Mouse (Mus musculus) T-cell, adult 2 months (primary cell): ENCODE results near the gene Gm3417.
"Not testable (repeated sequence)": the region's sequence is repeated elsewhere in the genome, so short reads cannot be mapped to it uniquely, and the experiment has no call there.

Experiments used
- DNase-seq: peaks from one replicate; pipeline ENCODE4 v3.0.0; 2022; ENCODE audit warnings: low spot score

Gm3417 gene

GRCm38 (mm10) chr17:14978362-14979038 lies at the start of gene Gm3417, which contains the start of gene 9030025P20Rik:
Gm3417 (minus strand) TSS chr17:14978790.
9030025P20Rik (plus strand) TSS chr17:14978468.
- DNase-seq, result not testable (repeated sequence)

DNA sequence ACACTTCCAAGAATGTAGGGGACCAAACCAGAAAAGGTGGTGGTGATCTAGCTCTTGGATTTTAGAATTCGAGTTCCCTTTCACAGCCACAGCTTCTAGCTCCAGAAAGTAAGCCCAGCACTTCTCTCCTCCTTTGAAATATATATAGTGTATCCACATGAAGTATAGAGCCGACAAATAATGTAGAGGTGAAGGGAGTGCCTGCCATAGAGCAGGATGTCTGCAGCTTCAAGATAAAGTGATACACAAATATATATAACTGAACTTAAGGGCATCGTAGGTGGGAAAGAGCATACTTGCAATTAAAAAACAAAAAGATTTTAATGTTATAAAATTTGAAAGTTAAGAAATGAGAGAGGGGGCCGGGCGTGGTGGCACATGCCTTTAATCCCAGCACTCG lies 46.9 kb upstream of the Gm3417 start:
- not testable (repeated sequence) for DNase-seq

GRCm38 (mm10) chr17:15024502-15025193 lies 46.1 kb upstream of the Gm3417 start:
- DNase-seq, result not testable (repeated sequence)

- not testable (repeated sequence) for DNase-seq
These were observed 45.4 kb upstream of the Gm3417 start for GRCm38 (mm10) chr17:15023878-15024492.

GRCm38 (mm10) chr17:15021503-15022220 lies 43.1 kb upstream of the Gm3417 start:
- not testable (repeated sequence) for DNase-seq

DNA sequence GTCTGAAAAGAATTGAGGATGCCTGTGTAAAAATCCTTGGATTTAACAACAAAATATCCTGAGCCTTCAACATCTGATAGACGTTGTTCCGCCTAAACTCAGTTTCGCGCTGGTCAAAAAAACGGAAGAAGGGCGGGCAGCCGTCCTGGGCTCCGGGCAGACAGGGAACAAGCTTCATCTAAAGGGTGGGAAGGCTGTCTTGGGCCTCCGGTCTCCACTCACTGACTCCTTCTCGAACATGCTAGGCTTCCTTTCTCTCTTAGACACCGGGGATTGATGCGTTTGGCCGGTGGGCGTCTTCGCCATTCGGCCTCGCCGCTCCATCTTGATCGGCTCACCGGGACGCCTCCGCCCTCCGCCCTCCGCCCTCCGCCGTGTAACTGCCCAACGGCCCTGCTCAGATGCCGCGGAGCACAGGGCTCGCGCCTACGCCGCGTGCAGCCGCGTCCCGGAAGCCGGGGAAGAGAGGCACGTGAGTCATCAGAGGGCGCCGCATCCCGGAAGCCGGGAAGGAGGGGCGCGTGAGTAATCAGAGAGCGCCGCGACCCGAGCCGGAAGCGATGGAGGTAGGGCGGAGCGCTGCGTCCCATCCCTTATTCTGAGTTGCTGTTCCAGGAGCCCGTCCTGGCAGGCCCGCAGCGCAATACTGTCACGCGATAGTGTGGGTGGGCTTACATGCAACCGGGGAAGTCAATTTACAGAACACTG lies 31.3 kb upstream of the Gm3417 start, which contains the start of gene Gm3435:
Gene Gm3435, plus strand, starts transcription at position 471 of the 708 bp plus-strand sequence.
- not testable (repeated sequence) for DNase-seq

DNA sequence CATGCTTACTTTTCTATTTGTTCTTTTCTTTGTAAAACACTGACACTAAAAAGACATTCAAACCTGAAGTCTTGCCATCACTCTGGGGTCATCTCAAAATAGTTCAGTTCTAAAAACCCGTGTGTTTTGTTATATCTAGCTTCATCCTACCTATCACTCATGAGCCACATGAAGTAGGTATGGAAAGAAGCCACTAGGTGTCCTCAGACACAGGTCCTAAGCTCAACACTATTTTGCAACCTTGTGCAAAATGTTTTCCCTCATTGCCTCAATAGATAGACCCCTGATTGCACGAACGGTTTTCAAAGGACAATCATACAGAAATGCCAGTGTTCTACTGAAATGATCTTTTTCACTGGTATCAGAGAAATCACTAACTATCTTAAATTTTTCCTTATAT lies 30.5 kb upstream of the Gm3417 start:
- not testable (repeated sequence) for DNase-seq

GRCm38 (mm10) chr17:15000047-15000446 lies 21.5 kb upstream of the Gm3417 start:
- DNase-seq, result not testable (repeated sequence)

- not testable (repeated sequence) for DNase-seq
These were observed 15.6 kb upstream of the Gm3417 start for GRCm38 (mm10) chr17:14994140-14994539.

DNA sequence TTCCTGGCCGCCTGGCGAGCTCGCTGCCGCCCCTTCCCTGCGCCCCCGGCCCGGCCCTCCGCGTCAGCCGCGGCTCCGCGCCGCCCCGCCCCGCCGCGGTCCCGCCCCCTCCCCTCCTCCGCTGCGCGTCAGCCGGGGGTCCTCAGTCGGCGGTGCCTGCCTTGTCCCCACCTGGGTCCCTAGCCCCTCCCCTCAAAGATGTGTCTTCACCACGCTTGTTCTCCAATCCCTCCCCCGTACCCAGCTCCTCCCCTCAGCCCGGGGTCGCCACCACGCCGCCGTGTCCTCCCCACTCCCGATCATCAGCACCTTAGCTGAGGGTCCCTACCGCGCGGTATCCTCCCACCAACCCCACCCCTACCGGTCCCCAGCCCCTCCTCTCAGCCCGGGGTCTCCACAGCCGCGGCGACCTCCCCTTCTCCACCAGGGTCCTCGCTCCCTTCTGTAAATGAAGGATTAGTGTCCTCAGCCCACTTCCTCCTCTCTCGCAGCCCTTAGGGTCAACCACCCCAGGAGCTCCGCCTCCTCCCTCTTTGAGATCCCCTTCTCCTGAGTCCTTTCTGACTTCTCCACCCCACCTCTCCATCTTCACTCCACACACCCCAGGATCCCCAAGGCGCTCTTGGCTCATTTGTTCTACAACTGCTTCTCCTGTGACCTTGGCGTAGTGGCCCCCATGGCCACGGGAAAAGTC lies 14.7 kb upstream of the Gm3417 start:
- DNase-seq, result not testable (repeated sequence)

GRCm38 (mm10) chr17:14992522-14993138 lies 14.0 kb upstream of the Gm3417 start:
- DNase-seq, result not testable (repeated sequence)

GRCm38 (mm10) chr17:14990116-14990702 lies 11.6 kb upstream of the Gm3417 start:
- not testable (repeated sequence) for DNase-seq

DNA sequence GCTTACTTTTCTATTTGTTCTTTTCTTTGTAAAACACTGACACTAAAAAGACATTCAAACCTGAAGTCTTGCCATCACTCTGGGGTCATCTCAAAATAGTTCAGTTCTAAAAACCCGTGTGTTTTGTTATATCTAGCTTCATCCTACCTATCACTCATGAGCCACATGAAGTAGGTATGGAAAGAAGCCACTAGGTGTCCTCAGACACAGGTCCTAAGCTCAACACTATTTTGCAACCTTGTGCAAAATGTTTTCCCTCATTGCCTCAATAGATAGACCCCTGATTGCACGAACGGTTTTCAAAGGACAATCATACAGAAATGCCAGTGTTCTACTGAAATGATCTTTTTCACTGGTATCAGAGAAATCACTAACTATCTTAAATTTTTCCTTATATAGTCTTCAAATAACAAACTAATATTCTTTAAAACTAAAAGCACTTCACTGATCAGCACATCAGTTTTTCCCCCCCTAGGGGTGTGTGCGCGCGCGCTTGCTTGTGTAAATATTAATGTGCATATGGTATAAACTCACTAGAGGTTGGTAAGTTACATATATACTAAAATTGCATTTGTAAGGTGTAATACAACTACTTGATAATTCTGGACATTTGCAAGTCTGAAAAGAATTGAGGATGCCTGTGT lies 750 bp downstream of the Gm3417 start:
- not testable (repeated sequence) for DNase-seq

DNA sequence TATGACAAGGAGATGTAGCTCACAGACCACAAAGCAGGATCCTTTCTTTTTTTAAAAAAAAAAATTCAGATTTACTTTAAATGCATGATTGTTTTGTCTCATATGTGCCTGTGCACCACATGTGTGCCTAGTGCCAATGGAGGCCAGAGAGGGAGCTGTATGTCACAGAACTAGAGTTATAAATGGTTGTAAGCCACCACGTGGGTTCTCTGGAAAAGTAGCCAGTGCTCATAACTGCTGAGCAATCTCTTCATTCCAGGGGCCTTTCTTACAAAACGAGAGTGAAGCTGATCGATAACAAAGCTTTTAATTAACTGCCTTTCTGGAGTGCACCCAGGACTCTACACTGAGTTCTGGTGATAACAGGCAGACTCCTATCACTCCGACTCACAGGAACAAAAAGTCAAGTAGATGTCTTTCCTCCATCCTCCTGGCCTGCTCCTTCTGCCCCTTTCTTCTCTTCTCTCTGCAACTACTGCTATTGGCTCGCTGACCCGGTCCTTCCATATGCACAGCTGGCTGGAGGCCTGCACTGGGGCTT lies 10.1 kb downstream of the Gm3417 start:
- not testable (repeated sequence) for DNase-seq

GRCm38 (mm10) chr17:14961557-14962154 lies 16.9 kb downstream of the Gm3417 start:
- not testable (repeated sequence) for DNase-seq

DNA sequence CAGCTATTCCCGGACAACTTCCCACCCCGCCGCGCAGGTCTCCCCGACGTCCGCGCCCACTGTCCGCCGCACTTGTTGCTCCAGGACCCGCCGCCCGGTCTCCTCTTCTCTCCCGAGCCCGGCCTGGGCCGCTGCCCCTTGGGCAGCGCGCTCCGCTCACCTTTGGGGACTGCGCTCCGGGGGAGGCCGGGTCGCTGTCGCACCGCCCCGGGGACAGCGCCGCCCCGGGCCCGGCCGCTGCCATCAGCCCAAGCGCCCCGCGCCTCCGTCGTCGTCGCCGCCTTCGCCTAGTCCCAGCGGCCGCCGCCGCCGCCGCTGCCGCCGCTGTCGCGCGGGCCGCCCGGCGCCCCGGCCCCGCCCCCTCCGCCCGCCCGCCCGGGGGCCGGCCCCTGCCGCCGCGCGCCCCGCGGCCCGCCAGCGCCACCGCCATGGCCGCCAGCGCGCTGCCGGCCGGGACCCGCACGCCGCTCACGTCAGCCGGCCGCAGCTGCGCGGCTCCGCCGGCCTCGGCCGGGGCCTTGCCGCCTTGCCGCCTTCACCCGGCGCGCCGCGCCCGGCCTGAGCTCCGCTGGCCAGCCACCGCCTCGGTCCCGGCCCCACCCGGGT lies 17.5 kb downstream of the Gm3417 start, which contains the start of gene Phf10:
Gene Phf10, minus strand, starts transcription at position 323 of the 606 bp plus-strand sequence.
- DNase-seq, result peak; percentile 25

DNA sequence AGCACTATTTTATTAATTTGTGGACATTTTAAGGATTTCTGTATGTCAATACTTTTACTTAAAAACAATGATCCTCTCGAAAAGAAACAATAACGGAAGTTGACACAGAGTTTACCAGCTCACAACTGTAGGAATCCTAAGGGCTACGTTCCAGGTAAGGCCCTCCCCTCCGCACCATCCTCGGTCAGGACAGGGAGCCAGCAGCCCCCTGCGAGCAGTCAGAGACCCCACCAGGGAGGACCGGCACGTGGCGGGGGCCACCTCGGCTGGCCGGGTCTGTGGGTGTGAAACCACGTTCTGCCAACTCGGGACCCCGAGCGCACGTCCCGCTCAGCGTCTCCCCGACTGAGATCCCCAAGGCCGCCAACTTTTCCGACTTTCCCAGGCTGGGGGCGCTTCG lies 18.1 kb downstream of the Gm3417 start:
- peak; percentile 7 for DNase-seq

DNA sequence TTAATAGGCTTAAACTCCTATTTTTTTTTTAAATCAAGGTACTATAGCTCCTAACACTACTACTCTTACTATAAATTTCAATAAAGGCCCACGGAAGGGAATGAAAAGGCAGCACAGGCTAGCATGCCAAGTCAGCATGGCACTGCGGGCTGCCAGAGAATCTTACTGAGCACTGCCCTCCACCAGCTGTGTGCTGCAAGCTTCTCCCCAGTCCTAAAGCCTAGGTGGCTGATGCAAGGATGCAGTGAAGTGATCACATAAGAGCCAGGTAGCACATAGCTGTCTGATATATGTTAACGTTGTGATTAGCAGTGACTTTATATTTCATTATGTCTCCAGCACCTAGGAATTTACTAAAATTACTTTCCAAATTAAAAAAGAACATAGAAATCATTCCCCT lies 18.6 kb downstream of the Gm3417 start:
- DNase-seq, result no peak
